Mouse (Mus musculus) G1E (cell line): ENCODE measurements around the gene Apoa4.

Experiments
- CTCF ChIP-seq: IDR thresholded peaks from 2 replicates; pipeline ENCODE4 v1.5.1; 2012; ENCODE audit warnings: low read depth, low read length, inconsistent platforms, mixed read lengths
- TAL1 ChIP-seq: conservative IDR thresholded peaks from 2 replicates; pipeline ENCODE4 v1.6.1; 2012; ENCODE audit warnings: low read depth, low read length, inconsistent platforms, mixed read lengths

GRCm38 (mm10) chr9:46243584-46243983, 3.1 kb downstream of the Apoa4 start:
- TF ChIP-seq CTCF (no peak), TAL1 (no peak)
